ENCODE assay signal across 9 mouse cellular contexts in genomic region chr1:138840440-138841305, GRCm38 (mm10). TPM values are rescaled to one million over a fixed set of nuclear protein-coding genes. Genes with fewer than 3 reads are reported as not detected.
A peak's percentile ranks its signal among the peaks of the same experiment; 100 is the strongest.
DNase-seq lines count a peak whose midpoint lies in the region; ATAC-seq and TF ChIP-seq lines count a peak whose summit lies in the region.
"Had no signal": no experiment of that assay in that cellular context is flagged by ENCODE, and none has a peak within 500 bp of the region (broad histone marks: within the 10 kb centered on the region; RNA-seq: fewer than 3 reads in every experiment).

No protein-coding gene starts in this region.

- H3K27ac ChIP-seq in kidney, postnatal 0 days, result no peak overlapping the region
- H3K27ac ChIP-seq in forebrain, embryonic 11.5 days (ENCODE audit: low read depth, low read length), result peak overlapping the region; percentile 63
- peak overlapping the region; percentile 98 for H3K27ac ChIP-seq in limb, embryonic 10.5 days

- TF ChIP-seq CTCF in kidney, postnatal 0 days (IDR thresholded peaks at IDR 0.05; ENCODE audit: low read depth), result no peak

- H3K27me3 ChIP-seq in kidney, postnatal 0 days (ENCODE audit: insufficient read depth, low read length), result peaks cover 66% of the 10 kb centered on the region
- H3K27me3 ChIP-seq in forebrain, embryonic 11.5 days (ENCODE audit: control insufficient read depth, insufficient read depth, low read length), result peaks cover 73% of the 10 kb centered on the region
- peaks cover 64% of the 10 kb centered on the region for H3K27me3 ChIP-seq in limb, embryonic 10.5 days (ENCODE audit: low read depth, poor library complexity, severe bottlenecking)

- H3K4me1 ChIP-seq in kidney, postnatal 0 days (replicated peaks; ENCODE audit: insufficient read depth, low read length), result peaks cover 15% of the 10 kb centered on the region; the same call in 1 of the 2 replicates
- H3K4me1 ChIP-seq in forebrain, embryonic 11.5 days (replicated peaks; ENCODE audit: control insufficient read depth, insufficient read depth, low read length), result peaks cover 12% of the 10 kb centered on the region
- H3K4me1 ChIP-seq in limb, embryonic 10.5 days, result peaks cover 67% of the 10 kb centered on the region

- no peak overlapping the region for H3K4me2 ChIP-seq in kidney, postnatal 0 days (ENCODE audit: low read length)
- peak overlapping the region; percentile 70 for H3K4me2 ChIP-seq in forebrain, embryonic 11.5 days (ENCODE audit: low read depth, low read length, severe bottlenecking)

- H3K9me3 ChIP-seq in kidney, postnatal 0 days (replicated peaks; ENCODE audit: low read length), result no peaks in the 10 kb centered on the region
- H3K9me3 ChIP-seq in forebrain, embryonic 11.5 days (ENCODE audit: control insufficient read depth, low read length), result no peaks in the 10 kb centered on the region
- H3K9me3 ChIP-seq in limb, embryonic 10.5 days (replicated peaks), result no peaks in the 10 kb centered on the region

- ATAC-seq in kidney, postnatal 0 days (replicated peaks; ENCODE audit: low FRiP score, low read depth), result no peak
- no peak for ATAC-seq in forebrain, embryonic 11.5 days (replicated peaks; ENCODE audit: low FRiP score)

- H3K9ac ChIP-seq in kidney, postnatal 0 days (ENCODE audit: low read depth, low read length), result no peak overlapping the region
- H3K9ac ChIP-seq in forebrain, embryonic 11.5 days (ENCODE audit: low read length), result peak overlapping the region; percentile 65

- DNase-seq in kidney, postnatal 0 days (ENCODE audit: low spot score), result peak; percentile 42
- DNase-seq in kidney, postnatal 25 days, result no peak
- DNase-seq in forebrain, embryonic 11.5 days (ENCODE audit: low spot score), result no peak
- DNase-seq in limb, embryonic 10.5 days (ENCODE audit: low spot score), result no peak
- peak; percentile 55 for DNase-seq in retina, postnatal 1 day
- no peak for DNase-seq in c-Kit-positive CD71-positive TER-119-positive erythroid progenitor cells, embryonic 14.5 days (ENCODE audit: low spot score)
- no peak for DNase-seq in gastrocnemius, postnatal 36 days
- no peak for DNase-seq in layer of hippocampus, postnatal 10 days (ENCODE audit: low spot score in 2 of 2)

- H3K36me3 ChIP-seq in kidney, postnatal 0 days (ENCODE audit: insufficient read depth, low read length), result no peaks in the 10 kb centered on the region
- no peaks in the 10 kb centered on the region for H3K36me3 ChIP-seq in forebrain, embryonic 11.5 days (ENCODE audit: control insufficient read depth, insufficient read depth, low read length)
- H3K36me3 ChIP-seq in limb, embryonic 10.5 days, result peaks cover 54% of the 10 kb centered on the region

- intact Hi-C loops in gastrocnemius, postnatal 36 days (cut with DNase I), result no loop called here

- H3K4me3 ChIP-seq in kidney, postnatal 0 days (replicated peaks; ENCODE audit: low read depth, low read length), result 0 out of 2 replicates have a peak overlapping the region, but pooled peaks have one; percentile 28
- peak overlapping the region; percentile 48 for H3K4me3 ChIP-seq in forebrain, embryonic 11.5 days (ENCODE audit: low read depth, low read length)
- peak overlapping the region; percentile 79 for H3K4me3 ChIP-seq in limb, embryonic 10.5 days

- 3% methylated on average over 25 of the region's 25 CpGs for WGBS in kidney, postnatal 0 days
- WGBS in forebrain, embryonic 11.5 days, result 6% methylated on average over 25 of the region's 25 CpGs
- WGBS in limb, embryonic 10.5 days, result 4% methylated on average over 25 of the region's 25 CpGs

RNA-seq across cellular contexts. Expression of gene Lhx9, which starts 7.7 kb away (rescaled TPM):
- 0.10 TPM in 1 of 2 replicates, not detected in the other for polyA plus RNA-seq in kidney, postnatal 0 days (2015; fragmentation: Nextera tagmentation; extraction: Ambion mirVana)
- 34.3 and 35.3 TPM in 2 replicates for polyA plus RNA-seq in forebrain, embryonic 11.5 days (2014; fragmentation: Nextera tagmentation; extraction: Ambion mirVana)
- 110 and 114 TPM in 2 replicates for polyA plus RNA-seq in limb, embryonic 10.5 days (2016; fragmentation: Nextera tagmentation; extraction: Ambion mirVana)
- not detected for total RNA-seq in gastrocnemius, postnatal 36 days (2021)
- 10 to 100 TPM; 15.3 to 16.1 TPM for total RNA-seq in layer of hippocampus, postnatal 10 days (2021)
- total RNA-seq: hematopoietic stem cell, adult 5-6 weeks had no signal

RNA-seq across cellular contexts. Expression of gene 2310009B15Rik, which starts 16.0 kb away (rescaled TPM):
- 64.6 and 74.4 TPM in 2 replicates for polyA plus RNA-seq in kidney, postnatal 0 days (2015; fragmentation: Nextera tagmentation; extraction: Ambion mirVana)
- polyA plus RNA-seq in forebrain, embryonic 11.5 days (2014; fragmentation: Nextera tagmentation; extraction: Ambion mirVana), result 44.3 and 47.7 TPM in 2 replicates
- polyA plus RNA-seq in limb, embryonic 10.5 days (2016; fragmentation: Nextera tagmentation; extraction: Ambion mirVana), result 60.2 and 60.6 TPM in 2 replicates
- 10 to 100 TPM; 11.2 to 18.4 TPM for total RNA-seq in gastrocnemius, postnatal 36 days (2021)
- total RNA-seq in layer of hippocampus, postnatal 10 days (2021), result 10 to 100 TPM; 24.4 to 25.6 TPM

Comparison
In these comparisons a context has a peak if more than half of its experiments do, and no peak if none do; other contexts are left out.
1. DNase-seq: peak in kidney, postnatal 0 days (single experiment) and retina, postnatal 1 day (single experiment); none in kidney, postnatal 25 days (0 of 2), forebrain, embryonic 11.5 days (single experiment), limb, embryonic 10.5 days (single experiment), c-Kit-positive CD71-positive TER-119-positive erythroid progenitor cells, embryonic 14.5 days (single experiment), gastrocnemius, postnatal 36 days (0 of 2) and layer of hippocampus, postnatal 10 days (0 of 2).
2. H3K4me3 ChIP-seq: peak in every context shown above with its lines; median percentile 79 in limb, embryonic 10.5 days; 48 in forebrain, embryonic 11.5 days; 28 in kidney, postnatal 0 days.
3. RNA of gene Lhx9, which starts 7.7 kb away (polyA plus RNA-seq): 110 to 114 TPM in limb, embryonic 10.5 days and 34.3 to 35.3 TPM in forebrain, embryonic 11.5 days; 0.10 TPM in kidney, postnatal 0 days; every median in the first group is over 10 times any median in the second.